Mouse (Mus musculus) liver, embryonic 15.5 days (tissue): ENCODE data around the gene Nadsyn1. TPM values are rescaled to one million over a fixed set of nuclear protein-coding genes. Genes with fewer than 3 reads are reported as not detected.

Source experiments
- ATAC-seq: fragments of 200-750 bp; cut with Nextera tagmentation; 2 replicates; pipeline ENCODE4 v1.8.0; 2017; ENCODE audit warnings: moderate number of reproducible peaks, mild to moderate bottlenecking, moderate library complexity; ENCODE audit not compliant: insufficient read depth
- H3K27ac ChIP-seq: fragments of 300-500 bp; sonication (generic); replicated peaks from 2 replicates; pipeline ENCODE4 v1.5.1; 2015; ENCODE audit warnings: mild to moderate bottlenecking, inconsistent platforms
- H3K27me3 ChIP-seq: fragments of 300-500 bp; sonication (generic); 2 replicates; pipeline ENCODE4 v1.6.1; 2015; ENCODE audit warnings: mild to moderate bottlenecking, inconsistent platforms
- H3K36me3 ChIP-seq: fragments of 300-500 bp; sonication (generic); replicated peaks from 2 replicates; pipeline ENCODE4 v1.6.1; 2015; ENCODE audit warnings: moderate library complexity, mild to moderate bottlenecking, inconsistent platforms
- H3K4me1 ChIP-seq: fragments of 300-500 bp; sonication (generic); replicated peaks from 2 replicates; pipeline ENCODE4 v1.6.1; 2015; ENCODE audit warnings: inconsistent platforms
- H3K4me2 ChIP-seq: fragments of 300-500 bp; sonication (generic); 2 replicates; pipeline ENCODE4 v1.6.1; 2015; ENCODE audit warnings: moderate library complexity, mild to moderate bottlenecking, inconsistent platforms
- H3K4me3 ChIP-seq: fragments of 300-500 bp; sonication (generic); replicated peaks from 2 replicates; pipeline ENCODE4 v1.5.1; 2015; ENCODE audit warnings: mild to moderate bottlenecking, inconsistent platforms
- H3K9ac ChIP-seq: fragments of 300-500 bp; sonication (generic); 2 replicates; pipeline ENCODE4 v1.6.1; 2015; ENCODE audit warnings: moderate library complexity, mild to moderate bottlenecking, inconsistent platforms
- H3K9me3 ChIP-seq: fragments of 300-500 bp; sonication (generic); replicated peaks from 2 replicates; pipeline ENCODE4 v1.6.1; 2016; ENCODE audit warnings: inconsistent platforms
- WGBS: fragments of 180-500 bp; shearing (Covaris S2); methylation state at CpG from one replicate; pipeline ENCODE4 v1.1.7; 2015; ENCODE audit warnings: mixed read lengths; ENCODE audit not compliant: insufficient replicate concordance; 5-methylcytosine and 5-hydroxymethylcytosine counted together
- polyA plus RNA-seq: library from polyadenylated mRNA; unstranded; fragments of >200 nt; fragmentation: Nextera tagmentation; extraction: Ambion mirVana; gene quantifications from 2 replicates; pipeline ENCODE4 v1.2.1, GENCODE M21; 2015

Nadsyn1 gene
- 8.8 and 9.5 TPM in 2 replicates for polyA plus RNA-seq

DNA sequence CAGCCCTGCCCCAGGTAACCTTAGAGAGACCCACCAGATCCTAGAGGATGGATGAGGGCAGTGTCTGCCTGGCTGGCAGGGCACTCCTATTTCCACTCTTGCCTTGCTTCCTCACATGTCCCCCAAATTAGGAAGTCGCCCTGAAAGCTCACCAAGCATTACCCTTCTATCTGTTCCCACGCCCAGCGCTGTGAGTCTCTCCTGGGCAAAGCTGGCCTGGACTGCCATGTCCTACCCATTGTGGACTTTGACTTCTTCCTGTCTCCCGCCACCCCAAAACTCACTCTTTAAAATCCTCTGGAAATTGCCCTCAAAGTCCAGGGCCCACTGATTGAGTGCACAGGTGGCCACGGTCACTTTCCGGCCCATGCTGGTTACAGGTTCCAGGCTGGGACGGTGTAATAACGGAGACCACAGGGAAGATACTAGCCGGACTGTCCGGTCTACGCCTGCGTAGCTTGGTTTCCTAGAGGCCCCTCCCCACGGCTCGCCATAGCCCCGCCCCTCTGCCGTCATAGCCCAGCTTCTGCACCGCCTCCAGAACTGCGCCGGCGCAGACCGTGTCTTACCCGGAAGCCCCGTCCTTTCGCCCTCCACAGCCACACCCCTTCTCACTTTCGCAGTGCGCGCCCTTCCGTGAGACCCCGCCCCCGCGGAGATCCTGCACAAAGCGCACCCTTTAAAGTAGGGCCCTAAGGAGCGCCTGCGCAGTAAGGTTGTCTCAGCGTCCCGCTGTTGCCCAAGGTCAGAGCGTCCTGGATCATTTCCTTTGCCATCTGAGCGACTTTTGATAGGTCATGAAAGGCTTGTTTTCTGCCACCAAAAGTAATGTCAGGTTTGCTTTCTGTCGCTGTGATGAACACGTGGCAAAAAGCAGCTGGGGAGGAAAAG, at the start of gene Nadsyn1, which contains the start of gene Dhcr7:
Gene Nadsyn1 (minus strand): TSS at position 475 of the 891 bp plus-strand sequence.
Gene Dhcr7 (plus strand): TSS at position 771 of the 891 bp plus-strand sequence.
- Histone ChIP-seq H3K9me3 (no peaks in the 10 kb centered on the region), H3K4me1 (peaks cover 28% of the 10 kb centered on the region), H3K36me3 (0 out of 2 replicates have a peak, but pooled peaks cover 4% of the 10 kb centered on the region), H3K4me3 (peak within 1 kb of the TSS; percentile 68), H3K4me2 (peak within 1 kb of the TSS; percentile 75), H3K27me3 (no peaks in the 10 kb centered on the region), H3K9ac (peak within 1 kb of the TSS; percentile 70), H3K27ac (peak within 1 kb of the TSS; percentile 70)
- ATAC-seq = peak; percentile 97
- WGBS = under 1% methylated on average over 40 of the region's 40 CpGs

DNA sequence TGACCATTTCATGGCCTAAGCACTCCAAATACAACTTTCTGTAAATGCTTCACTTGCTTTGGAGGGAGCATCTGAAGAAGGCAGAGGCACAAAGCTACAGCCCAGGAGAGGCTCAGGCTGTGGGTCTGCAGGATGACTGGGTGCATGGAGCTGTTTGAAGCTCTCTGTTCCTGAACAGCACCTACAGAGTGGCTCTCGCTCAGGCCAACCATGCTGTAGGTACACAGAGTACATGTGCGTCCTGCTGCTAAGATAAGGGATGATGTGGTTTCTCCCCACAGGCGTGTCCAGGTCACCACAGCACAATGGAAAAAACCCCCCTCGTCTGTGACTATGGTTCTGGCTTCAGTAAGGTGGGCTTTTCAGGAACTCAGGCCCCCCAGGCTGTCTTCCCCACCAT, 46.2 kb upstream of the Nadsyn1 start:
- Histone ChIP-seq H3K27me3 (no peaks in the 10 kb centered on the region), H3K9ac (no peak overlapping the region), H3K9me3 (no peaks in the 10 kb centered on the region), H3K36me3 (no peaks in the 10 kb centered on the region), H3K4me3 (no peak overlapping the region), H3K27ac (no peak overlapping the region), H3K4me1 (no peaks in the 10 kb centered on the region), H3K4me2 (no peak overlapping the region)
- no peak for ATAC-seq
- WGBS = 20% methylated on average over 4 of the region's 4 CpGs

DNA sequence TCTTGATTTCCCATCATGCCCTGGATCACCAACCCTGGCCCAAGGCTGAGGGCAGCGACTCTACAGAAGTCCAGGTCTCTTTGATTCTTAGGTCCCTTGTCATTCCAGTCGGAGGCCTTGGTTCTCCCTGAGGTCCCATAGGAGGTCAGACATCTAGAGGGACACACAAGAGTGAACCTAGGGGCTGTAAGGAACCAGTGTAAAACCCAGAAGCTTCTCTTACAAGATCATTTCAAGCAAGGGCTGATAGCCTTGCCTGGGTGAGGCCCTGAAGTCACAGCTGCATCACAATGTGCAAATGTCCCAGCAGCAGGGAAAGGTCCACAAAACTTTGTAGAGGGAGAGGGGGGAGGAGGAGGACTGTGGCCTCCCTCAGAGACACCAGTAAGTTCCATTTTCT, 43.9 kb upstream of the Nadsyn1 start, which contains the start of gene Gm498:
Gene Gm498 (plus strand): TSS at position 301 of the 400 bp plus-strand sequence.
- no peaks in the 10 kb centered on the region for H3K36me3 ChIP-seq
- WGBS = 61% methylated on average over 2 of the region's 2 CpGs
- no peaks in the 10 kb centered on the region for H3K4me1 ChIP-seq
- no peak within 1 kb of the TSS for H3K4me3 ChIP-seq
- no peak within 1 kb of the TSS for H3K27ac ChIP-seq
- H3K9me3 ChIP-seq = no peaks in the 10 kb centered on the region
- no peaks in the 10 kb centered on the region for H3K27me3 ChIP-seq
- no peak for ATAC-seq
- no peak within 1 kb of the TSS for H3K4me2 ChIP-seq
- no peak within 1 kb of the TSS for H3K9ac ChIP-seq

DNA sequence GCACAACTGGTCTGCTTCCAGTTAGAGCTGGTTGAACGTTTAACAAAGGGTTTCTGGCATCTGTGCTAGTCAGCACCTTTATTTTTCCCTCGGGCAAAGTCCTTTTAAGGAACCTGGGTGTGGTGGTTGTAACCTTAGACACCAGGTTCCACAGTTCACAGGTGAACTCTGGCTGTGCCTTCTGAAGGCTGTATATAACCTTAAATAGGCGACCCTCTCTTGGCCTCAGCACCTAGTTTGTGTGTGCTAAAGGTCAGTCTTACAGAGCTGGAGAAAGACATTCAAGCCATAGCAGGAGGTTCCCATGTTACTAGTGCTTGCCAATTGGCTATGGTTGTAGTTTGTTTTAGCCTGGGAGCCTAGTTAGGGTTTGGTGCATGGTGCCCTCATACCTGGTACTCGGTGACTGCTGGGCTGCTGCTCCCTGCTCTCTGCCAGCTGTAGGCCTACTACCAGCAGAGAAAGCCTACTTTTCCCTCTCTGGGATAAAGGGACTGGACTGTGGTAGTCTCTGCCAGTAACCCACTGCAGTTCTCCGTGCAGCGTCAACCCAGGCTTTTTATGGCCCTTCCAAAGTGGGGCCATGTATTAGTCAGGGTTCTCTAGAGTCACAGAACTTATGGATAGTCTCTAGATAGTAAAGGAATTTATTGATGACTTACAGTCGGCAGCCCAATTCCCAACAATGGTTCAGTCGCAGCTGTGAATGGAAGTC, 26.3 kb upstream of the Nadsyn1 start:
- H3K27ac ChIP-seq = no peak overlapping the region
- ATAC-seq = no peak

DNA sequence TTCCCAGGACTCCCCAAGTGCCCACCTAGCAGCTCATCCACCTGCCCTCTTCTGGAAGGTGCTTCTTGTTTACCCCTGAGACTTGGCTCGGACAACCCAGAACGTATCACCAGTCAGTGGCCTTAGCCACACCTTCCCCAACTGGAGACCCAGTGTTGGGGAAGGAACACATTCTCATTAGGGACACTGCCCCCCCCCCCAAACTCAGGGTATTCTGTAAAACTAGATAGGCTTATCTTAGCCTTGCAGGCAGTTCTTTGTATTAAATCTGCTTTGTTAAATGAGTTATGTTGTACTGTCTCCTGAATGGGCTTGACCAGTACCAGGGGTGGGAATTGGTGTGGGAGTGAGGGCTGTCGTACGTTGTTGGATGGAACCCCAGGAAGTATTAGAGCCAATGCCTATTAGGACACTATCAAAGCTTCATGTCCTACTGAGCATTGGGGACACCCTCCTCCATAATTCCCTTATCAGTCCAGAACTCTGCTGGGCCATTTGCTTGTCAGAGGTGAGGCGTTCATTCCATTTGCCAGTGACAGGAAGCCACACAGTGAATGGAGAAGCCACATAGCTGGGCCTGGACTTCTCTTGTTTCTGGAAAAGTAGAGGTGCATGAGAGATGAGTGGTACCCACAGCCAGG, 25.6 kb upstream of the Nadsyn1 start:
- 33% methylated on average over 5 of the region's 5 CpGs for WGBS
- Histone ChIP-seq H3K4me3 (no peak overlapping the region), H3K4me1 (peaks cover 13% of the 10 kb centered on the region), H3K27me3 (no peaks in the 10 kb centered on the region), H3K9ac (no peak overlapping the region), H3K36me3 (peaks cover 52% of the 10 kb centered on the region), H3K27ac (no peak overlapping the region), H3K4me2 (no peak overlapping the region), H3K9me3 (no peaks in the 10 kb centered on the region)
- ATAC-seq = peak; percentile 56

More for the DNA sequence above, 26.3 kb upstream of the Nadsyn1 start:
- Histone ChIP-seq H3K27me3 (no peaks in the 10 kb centered on the region), H3K4me3 (no peak overlapping the region), H3K36me3 (peaks cover 46% of the 10 kb centered on the region), H3K4me1 (peaks cover 13% of the 10 kb centered on the region), H3K4me2 (no peak overlapping the region), H3K9ac (no peak overlapping the region), H3K9me3 (no peaks in the 10 kb centered on the region)
- 70% methylated on average over 8 of the region's 8 CpGs for WGBS

DNA sequence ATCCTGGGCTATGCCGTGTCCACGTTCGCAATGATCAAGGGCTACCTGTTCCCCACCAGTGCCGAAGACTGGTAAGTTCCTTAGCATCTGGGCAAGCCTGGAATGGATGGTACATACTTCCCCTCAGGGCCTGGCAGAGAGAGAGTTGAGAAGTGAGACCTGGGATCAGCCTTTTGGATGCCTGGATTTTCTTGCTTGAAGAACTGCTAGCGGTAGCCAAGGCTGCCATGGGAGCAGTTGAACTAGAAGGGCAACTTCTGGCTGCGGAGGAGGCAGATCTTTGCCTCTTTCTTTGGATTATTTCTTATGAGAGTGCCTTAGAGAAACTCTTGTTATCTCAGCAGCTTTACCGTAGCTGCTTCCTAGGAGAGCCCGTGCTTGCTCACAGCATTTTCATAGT, 18.7 kb upstream of the Nadsyn1 start:
- Histone ChIP-seq H3K36me3 (peaks cover 86% of the 10 kb centered on the region), H3K4me2 (no peak overlapping the region), H3K4me3 (no peak overlapping the region), H3K9me3 (no peaks in the 10 kb centered on the region), H3K27ac (no peak overlapping the region), H3K9ac (no peak overlapping the region), H3K27me3 (no peaks in the 10 kb centered on the region), H3K4me1 (no peaks in the 10 kb centered on the region)
- 81% methylated on average over 8 of the region's 8 CpGs for WGBS
- no peak for ATAC-seq

DNA sequence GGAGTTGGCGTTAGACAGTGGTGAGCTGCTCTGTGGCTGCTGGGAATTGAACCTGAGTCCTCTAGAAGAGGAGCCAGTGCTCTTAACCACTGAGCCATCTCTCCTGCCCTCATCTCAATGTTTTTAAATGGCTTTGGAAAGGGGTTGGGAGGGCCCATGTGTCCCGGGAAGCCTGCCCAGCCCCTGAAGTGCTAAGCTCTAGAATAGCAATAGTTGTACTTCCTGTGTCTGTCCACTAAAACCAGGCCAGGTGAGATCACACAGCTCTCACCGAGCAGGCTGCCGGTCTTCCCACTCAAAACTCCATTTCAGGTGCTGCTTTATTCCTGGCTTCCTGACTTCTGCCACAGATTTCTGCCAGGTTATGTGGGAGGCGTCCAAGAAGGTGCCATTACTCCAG, 17.5 kb upstream of the Nadsyn1 start:
- Histone ChIP-seq H3K27me3 (no peaks in the 10 kb centered on the region), H3K4me2 (no peak overlapping the region), H3K27ac (no peak overlapping the region), H3K36me3 (peaks cover 75% of the 10 kb centered on the region), H3K4me1 (peaks cover 5% of the 10 kb centered on the region), H3K4me3 (no peak overlapping the region), H3K9ac (no peak overlapping the region), H3K9me3 (no peaks in the 10 kb centered on the region)
- ATAC-seq = no peak
- 76% methylated on average over 5 of the region's 5 CpGs for WGBS

DNA sequence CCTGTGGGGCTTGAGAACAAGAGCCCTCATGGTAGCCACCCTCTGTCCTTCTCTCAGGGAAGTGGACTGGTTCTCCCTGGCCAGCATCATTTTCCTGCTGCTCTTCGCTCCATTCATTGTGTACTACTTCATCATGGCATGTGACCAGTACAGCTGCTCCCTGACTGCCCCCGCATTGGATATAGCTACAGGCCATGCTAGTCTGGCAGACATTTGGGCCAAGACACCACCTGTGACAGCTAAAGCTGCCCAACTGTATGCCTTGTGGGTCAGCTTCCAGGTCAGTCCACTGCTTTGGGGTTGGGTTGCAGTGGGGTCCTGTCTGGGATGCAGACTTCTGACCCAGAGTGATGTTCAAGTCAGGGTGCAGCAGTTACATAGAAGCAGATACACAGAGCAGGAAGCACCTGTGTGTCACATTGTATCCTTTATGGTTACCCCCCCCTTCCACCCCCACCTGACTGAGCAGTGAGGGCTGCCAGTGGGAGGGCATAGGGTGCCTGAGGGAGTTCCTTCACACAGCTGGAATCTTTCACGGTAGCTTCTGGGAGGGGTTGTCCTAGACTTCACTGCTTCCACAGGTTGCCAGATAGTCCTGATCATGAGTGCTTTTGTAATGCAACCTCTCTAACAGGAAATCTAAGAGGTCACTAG, 15.2 kb upstream of the Nadsyn1 start:
- H3K27me3 ChIP-seq = no peaks in the 10 kb centered on the region
- no peak overlapping the region for H3K27ac ChIP-seq
- no peak overlapping the region for H3K9ac ChIP-seq
- peaks cover 52% of the 10 kb centered on the region for H3K36me3 ChIP-seq
- WGBS = 66% methylated on average over 3 of the region's 3 CpGs
- no peaks in the 10 kb centered on the region for H3K9me3 ChIP-seq
- H3K4me3 ChIP-seq = no peak overlapping the region
- no peak overlapping the region for H3K4me2 ChIP-seq
- ATAC-seq = no peak
- H3K4me1 ChIP-seq = peaks cover 21% of the 10 kb centered on the region

DNA sequence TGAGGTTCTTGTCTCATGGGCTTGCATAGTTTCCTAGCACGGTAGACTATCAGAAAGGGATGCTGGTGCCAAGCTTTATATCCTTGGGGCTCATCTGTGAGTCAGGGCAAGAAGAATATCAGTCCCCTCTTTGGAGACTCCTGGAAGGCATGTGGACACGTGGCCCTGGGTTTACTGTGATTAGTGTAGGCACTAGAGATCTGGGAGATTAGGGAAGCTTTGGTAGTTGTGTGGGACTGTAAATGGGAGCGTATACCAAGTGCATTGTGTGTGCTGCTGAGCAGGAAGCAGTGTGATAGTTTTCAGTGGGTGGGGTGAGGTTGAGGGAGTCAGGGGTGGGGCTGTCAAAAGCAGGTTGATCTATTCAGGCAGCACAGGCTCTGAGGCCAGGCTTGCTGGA, 12.3 kb upstream of the Nadsyn1 start:
- Histone ChIP-seq H3K36me3 (peaks cover 23% of the 10 kb centered on the region), H3K4me1 (peaks cover 44% of the 10 kb centered on the region), H3K9me3 (no peaks in the 10 kb centered on the region), H3K27ac (no peak overlapping the region), H3K9ac (no peak overlapping the region), H3K4me3 (no peak overlapping the region), H3K27me3 (no peaks in the 10 kb centered on the region), H3K4me2 (no peak overlapping the region)
- no peak for ATAC-seq
- WGBS = 37% methylated on average over 3 of the region's 3 CpGs

DNA sequence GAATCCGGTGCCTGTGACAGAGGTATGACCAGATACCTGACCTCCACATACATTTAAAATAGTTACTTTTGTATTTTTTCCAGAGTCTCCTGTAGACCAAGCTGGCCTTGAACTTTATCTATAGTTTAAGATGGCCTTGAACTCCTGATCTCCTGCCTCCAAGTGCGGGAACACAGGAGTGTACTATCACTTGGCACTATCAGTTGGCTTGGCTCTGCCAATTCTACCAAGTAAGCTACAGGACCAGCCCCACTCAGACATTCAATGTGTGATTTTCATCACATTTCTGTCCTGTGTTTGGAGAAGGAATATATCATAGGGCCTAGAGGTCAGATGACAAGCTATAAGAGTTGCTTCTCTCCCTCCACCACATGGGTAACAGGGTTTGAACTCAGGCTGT, 11.7 kb upstream of the Nadsyn1 start:
- no peaks in the 10 kb centered on the region for H3K27me3 ChIP-seq
- no peak for ATAC-seq
- 63% methylated on average over 2 of the region's 2 CpGs for WGBS
- no peaks in the 10 kb centered on the region for H3K9me3 ChIP-seq
- H3K36me3 ChIP-seq = peaks cover 16% of the 10 kb centered on the region; the same call in 1 of the 2 replicates
- no peak overlapping the region for H3K9ac ChIP-seq
- 0 out of 2 replicates have a peak overlapping the region, but pooled peaks have one; percentile 51 for H3K27ac ChIP-seq
- no peak overlapping the region for H3K4me3 ChIP-seq
- H3K4me1 ChIP-seq = peaks cover 47% of the 10 kb centered on the region
- H3K4me2 ChIP-seq = no peak overlapping the region
